Mouse (Mus musculus): Measurements from ENCODE around the gene Ehmt1.
A peak's percentile ranks its signal among the peaks of the same experiment; 100 is the strongest.

The Ehmt1 gene

DNA sequence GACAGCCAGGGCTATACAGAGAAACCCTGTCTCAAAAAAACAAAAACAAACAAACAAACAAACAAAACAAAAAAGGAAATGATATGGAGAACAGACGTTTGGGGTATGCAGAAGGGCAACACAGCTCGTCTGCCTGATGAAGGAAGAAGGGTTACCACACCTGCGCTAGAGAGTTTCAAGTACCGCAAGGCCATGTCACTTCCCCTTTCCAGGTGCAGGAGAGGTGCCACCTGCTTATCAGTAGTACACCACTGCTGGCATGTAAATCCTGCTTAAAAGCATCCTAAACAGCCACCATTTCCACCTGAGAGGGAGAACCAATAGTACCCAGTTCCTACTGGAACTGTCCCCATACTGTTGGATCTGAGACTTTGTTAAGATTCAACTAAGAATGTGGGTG is 113.8 kb downstream of the Ehmt1 start:
- DNase-seq (ENCODE audit: low spot score) = no peak

- no peak for DNase-seq (ENCODE audit: low spot score)
Measured at GRCm38 (mm10) chr2:24796833-24797457, 122.5 kb downstream of the Ehmt1 start.

DNA sequence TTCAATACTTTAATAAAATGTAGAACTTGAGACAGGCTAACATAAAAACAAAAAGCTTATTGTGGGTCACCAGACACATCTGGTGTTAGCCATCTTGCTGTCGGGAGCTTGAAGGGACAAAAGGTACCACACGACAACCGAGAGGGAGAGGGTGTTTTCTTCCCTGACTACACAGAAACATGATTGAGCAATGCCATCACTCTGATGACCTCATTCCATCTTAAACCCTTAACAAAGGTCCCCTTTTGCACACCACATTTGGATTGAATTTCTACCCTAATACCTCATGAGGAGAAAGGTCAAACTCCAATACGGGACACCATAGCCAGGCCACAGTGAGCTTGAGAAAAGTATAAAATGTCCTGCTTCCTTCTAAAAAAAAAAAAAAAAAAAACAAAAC is 132.2 kb downstream of the Ehmt1 start:
- no peak for DNase-seq (ENCODE audit: low spot score)

DNA sequence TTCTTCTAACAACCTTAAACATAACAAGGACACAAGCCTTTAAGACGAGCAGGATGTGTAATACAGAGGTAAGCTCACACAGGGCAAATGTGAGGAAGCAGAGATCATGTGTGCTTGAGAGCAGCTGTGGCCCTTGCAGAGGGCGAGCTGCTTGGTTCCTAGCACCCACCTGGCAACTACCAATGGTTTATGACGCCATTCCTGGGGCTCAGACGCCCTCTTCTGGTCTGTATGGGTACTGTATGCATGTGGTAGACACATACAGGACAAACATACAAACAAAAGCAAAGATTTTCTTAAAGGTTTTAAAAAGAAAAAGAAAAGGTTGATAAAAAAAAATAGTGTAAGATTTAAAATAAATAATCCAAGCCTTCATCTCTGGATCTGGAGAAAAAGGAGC is 138.2 kb downstream of the Ehmt1 start:
- no peak for DNase-seq (ENCODE audit: low spot score)

GRCm38 (mm10) chr2:24776831-24777230 is 142.6 kb downstream of the Ehmt1 start:
- DNase-seq (ENCODE audit: low spot score) = no peak

DNA sequence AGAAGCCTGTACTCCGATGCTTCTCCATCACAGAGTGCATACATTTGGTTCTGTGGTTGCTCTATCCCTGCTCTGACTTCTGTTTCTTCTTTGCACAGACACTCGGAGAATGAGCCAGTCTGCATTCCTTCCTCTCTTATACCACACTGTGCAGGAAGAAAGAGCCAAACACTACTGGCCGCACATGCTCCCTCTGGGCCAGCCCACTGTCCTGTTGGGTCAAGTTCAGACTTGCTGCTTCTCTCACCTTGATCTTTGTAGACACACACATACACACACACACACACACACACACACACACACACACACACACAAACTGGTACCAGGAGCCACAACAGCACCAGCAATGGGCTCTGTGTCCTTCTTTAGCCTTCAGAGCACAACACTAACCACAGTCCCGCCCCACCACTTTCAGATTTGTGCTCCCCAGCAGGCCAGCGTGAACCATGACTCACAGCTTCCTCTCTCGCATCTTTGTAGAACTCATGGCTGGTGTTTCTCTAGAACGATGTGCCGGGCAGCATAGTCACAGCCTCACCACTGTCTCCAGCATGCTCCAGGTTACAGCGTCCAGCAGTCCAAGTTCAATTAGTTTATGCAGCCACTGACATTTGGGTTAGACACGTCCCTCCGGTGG is 143.3 kb downstream of the Ehmt1 start:
- no peak for DNase-seq (ENCODE audit: low spot score)

DNA sequence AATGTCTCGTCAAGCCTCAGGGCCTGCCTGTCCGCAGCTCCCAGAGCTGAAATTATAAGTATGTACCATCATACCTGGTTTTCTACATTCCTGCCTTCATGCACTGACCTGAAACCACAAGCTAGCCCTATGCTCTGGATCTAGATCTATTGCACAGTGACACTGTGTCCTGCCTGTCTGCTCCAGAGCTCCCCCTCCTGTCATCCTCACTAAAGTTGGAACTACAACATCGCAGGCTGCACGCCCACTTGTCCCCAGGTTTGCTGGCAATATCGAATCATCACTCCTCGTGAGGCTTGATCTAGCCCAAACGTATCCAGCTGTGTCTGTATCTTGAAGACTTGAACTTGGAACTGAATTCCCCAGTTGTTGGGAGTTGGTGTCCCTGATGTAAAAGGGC is 144.6 kb downstream of the Ehmt1 start:
- DNase-seq (ENCODE audit: low spot score) = peak; percentile 12

GRCm38 (mm10) chr2:24770861-24771260 is 148.6 kb downstream of the Ehmt1 start:
- no peak for DNase-seq (ENCODE audit: low spot score)

- peak; percentile 80 for DNase-seq (ENCODE audit: low spot score)
Measured at GRCm38 (mm10) chr2:24763115-24763557, 156.3 kb downstream of the Ehmt1 start, which contains the start of gene Cacna1b. Cacna1b (minus strand) TSS chr2:24763152.

DNA sequence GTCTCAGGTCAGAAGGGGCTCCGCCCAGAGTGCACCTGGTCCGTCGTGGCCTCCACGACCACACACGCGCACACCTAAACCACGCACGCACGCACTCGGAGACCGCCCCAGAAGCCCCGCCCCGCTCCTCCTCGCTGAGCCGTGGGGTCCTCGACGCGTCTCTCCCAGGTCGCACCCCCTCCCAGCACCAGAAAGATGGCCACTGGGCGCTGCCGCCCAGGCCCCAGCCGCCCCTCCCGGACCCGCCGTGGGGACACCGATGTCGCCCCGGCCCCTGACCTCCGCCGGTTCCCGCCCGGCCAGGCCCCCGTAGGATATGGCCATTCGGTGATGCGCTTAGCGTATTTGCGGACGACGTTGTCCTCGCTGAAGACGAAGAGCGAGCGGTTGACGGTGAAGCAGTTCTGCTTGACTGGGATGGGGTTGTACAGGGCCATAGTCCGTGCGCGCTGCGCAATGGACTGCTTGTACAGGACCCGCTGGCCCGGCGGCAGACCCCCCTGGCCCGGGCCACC is 156.9 kb downstream of the Ehmt1 start:
- peak; percentile 26 for DNase-seq (ENCODE audit: low spot score)

DNA sequence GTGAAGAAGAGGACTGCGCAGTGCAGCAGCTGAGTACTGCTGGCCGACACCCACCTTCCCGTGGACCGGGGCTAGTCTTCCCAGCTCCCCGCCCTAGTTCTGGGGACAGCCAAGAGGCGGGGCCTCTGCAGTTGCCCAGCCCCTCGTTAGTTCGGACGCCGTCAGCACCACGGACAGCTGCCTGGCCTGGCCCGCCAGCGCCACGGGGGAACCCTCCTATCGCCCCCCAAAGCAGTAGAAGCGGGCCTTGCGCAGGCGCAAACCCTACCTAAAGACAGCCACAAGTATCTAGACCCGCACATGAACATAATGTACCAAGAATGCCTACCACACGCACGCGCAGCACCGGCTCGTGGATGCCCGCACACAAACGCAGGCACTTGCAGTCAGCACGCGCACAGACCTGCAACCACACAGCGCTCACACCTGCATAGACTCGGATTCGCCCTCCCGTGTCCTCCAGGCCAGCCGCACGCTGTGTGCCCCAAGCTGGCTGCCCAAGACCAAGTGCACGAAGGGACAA is 157.4 kb downstream of the Ehmt1 start:
- DNase-seq (ENCODE audit: low spot score) = peak; percentile 83

- peak; percentile 76 for DNase-seq (ENCODE audit: low spot score)
Measured at GRCm38 (mm10) chr2:24755276-24755675, 164.1 kb downstream of the Ehmt1 start.

GRCm38 (mm10) chr2:24752599-24752998 is 166.8 kb downstream of the Ehmt1 start:
- DNase-seq (ENCODE audit: low spot score) = no peak

GRCm38 (mm10) chr2:24750051-24750450 is 169.4 kb downstream of the Ehmt1 start:
- DNase-seq (ENCODE audit: low spot score) = no peak

- no peak for DNase-seq (ENCODE audit: low spot score)
Measured at GRCm38 (mm10) chr2:24747878-24748277, 171.5 kb downstream of the Ehmt1 start.
